Mouse (Mus musculus): ENCODE measurements around the gene Gapvd1. TPM values are rescaled to one million over a fixed set of nuclear protein-coding genes. Genes with fewer than 3 reads are reported as not detected.

Gene Gapvd1
- 105 TPM for polyA plus RNA-seq (2017; shearing (Covaris generic))

GRCm38 (mm10) chr2:34754551-34755358 is at the start of gene Gapvd1:
TSS of gene Gapvd1 (minus strand) at chr2:34755232.

DNA sequence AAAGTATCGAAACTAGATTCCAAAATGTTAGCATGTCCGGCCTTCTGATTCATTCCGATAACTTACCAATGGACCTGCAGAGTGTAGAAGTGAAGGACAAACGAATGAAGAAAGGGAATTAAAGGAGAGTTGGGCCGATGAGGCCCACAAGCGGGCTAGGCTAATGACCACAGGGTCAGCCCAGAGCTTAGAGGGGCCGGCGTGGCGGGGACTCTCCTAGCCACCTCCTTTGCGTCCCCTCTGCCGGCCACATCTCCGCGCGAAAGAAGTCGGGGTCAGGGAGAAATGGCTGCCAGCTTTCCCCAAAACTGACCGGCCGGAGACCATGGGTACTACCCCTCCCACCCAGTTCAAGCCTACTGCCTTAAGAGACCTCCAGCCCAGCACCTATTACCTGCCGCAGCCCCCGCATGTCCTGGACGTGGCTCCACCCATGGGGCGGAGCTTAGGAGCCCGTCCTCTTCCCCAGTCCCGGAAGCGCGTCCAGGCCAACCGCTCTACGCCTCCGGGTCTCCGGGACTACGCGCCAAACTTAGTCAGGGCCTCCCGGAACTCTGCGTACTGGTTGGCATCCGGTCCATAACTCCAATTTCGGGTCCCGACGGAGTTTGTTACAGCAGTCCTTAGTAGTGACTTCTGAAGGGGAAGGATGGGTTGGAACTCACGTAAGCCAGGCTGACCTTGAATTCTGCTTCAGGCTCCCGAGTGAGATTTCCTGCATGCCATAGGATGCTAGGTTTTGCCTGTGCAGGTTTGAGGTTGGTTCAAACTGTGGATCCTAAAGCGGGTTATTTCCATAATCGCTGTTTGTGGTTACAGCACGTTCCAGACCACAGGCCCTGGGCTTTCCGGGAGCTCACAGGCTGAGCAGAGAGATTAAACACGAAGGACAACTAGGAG is 44.6 kb upstream of the Gapvd1 start, which contains the start of gene Rabepk:
Gene Rabepk, minus strand, starts transcription at position 556 of the 900 bp plus-strand sequence.

GRCm38 (mm10) chr2:34771368-34772226 is 16.6 kb upstream of the Gapvd1 start, which contains the start of gene Hspa5:
TSS of gene Hspa5 (plus strand) at chr2:34771970.

Other genes with a start within 250 kb of the Gapvd1 start
- 439 TPM for gene Hspa5, start 16.7 kb upstream of the Gapvd1 start, polyA plus RNA-seq (2017; shearing (Covaris generic))
- 37.8 TPM for gene Rabepk, start 44.7 kb upstream of the Gapvd1 start, polyA plus RNA-seq (2017; shearing (Covaris generic))
- 165 TPM for gene Fbxw2, start 71.1 kb upstream of the Gapvd1 start, polyA plus RNA-seq (2017; shearing (Covaris generic))
- gene Gm34653, start 77.8 kb upstream of the Gapvd1 start, polyA plus RNA-seq (2017; shearing (Covaris generic)) = not detected
- gene Cutal, start 119.2 kb upstream of the Gapvd1 start, polyA plus RNA-seq (2017; shearing (Covaris generic)) = not detected
- 94.5 TPM for gene Psmd5, start 119.7 kb upstream of the Gapvd1 start, polyA plus RNA-seq (2017; shearing (Covaris generic))
- 1.1 TPM for gene Phf19, start 158.8 kb upstream of the Gapvd1 start, polyA plus RNA-seq (2017; shearing (Covaris generic))
- gene Traf1, start 206.5 kb upstream of the Gapvd1 start, polyA plus RNA-seq (2017; shearing (Covaris generic)) = 383 TPM

All from CD4-positive, CD25-positive, alpha-beta regulatory T cell (primary cell).